Mouse (Mus musculus): ENCODE results near the gene Fer1l5. TPM values are rescaled to one million over a fixed set of nuclear protein-coding genes. Genes with fewer than 3 reads are reported as not detected.
A peak's percentile ranks its signal among the peaks of the same experiment; 100 is the strongest.

The Fer1l5 gene
- total and polyA plus RNA-seq, 2 experiments from 2014 or later, result 0.20 TPM; not detected in 1

DNA sequence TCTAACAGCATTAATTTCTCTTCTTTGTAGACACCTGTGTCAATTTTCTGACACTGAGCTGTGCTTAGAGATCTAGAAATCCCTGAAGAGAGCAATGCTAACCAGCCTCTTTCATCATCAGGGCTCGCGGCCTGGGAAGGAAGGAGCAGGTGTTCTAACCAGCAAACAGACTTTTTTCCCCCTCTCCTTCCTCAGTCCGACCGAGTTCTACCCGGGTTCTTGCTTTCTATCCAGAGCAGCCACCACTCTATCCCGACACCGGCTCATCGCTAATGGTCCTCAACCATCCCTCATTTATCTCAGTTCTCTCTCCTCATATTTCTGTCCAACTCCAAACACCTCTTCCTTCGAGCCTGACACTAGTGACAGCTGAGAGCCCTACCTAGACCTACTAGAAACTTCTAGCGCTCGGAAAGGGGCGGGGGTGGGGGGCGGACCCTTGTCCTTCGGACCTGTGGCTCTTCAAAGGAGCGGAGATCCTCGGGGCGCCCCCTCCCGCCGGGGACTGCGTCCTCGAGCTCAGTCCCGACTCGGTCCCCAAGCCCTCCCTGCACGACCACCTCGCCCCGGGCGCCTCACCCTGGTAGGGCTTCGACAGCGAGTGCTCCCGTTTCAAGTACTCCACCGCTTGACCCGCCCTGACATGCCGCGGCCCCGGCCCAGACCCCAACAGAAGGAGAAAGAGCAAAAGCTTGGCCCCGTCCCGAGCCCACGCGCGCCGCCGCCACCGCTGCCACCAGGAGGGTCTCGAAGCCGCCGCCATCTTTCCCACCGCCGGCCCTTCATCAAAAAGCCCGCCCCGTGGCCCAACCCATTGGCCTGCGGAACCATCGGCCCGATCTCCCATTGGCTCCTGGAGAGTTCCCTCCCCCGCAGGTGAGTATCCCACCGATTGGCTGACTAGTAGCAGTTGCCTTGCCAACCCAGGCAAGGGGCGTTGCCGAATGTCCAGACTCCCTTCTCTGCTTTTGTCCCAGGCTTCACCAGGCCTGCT lies 72.7 kb downstream of the Fer1l5 start, which contains the start of gene Lman2l:
TSS of gene Lman2l (minus strand) at position 801 of the 994 bp plus-strand sequence.
- H3K27me3 ChIP-seq (ENCODE audit: control insufficient read depth, insufficient read depth, low read length), result no peaks in the 10 kb centered on the region
- peak within 1 kb of the TSS; percentile 88 for H3K4me3 ChIP-seq (ENCODE audit: low read depth, low read length)
- peak; percentile 97 for DNase-seq (ENCODE audit: low spot score)
- H3K4me2 ChIP-seq (ENCODE audit: low read depth, low read length), result peak within 1 kb of the TSS; percentile 93
- H3K27ac ChIP-seq (ENCODE audit: low read depth), result peak within 1 kb of the TSS; percentile 70
- H3K36me3 ChIP-seq (replicated peaks; ENCODE audit: control insufficient read depth, insufficient read depth, low read length), result peaks cover 10% of the 10 kb centered on the region; the same call in 1 of the 2 replicates
- 2% methylated on average over 57 of the region's 57 CpGs for WGBS
- peak; percentile 100 for ATAC-seq (ENCODE audit: insufficient read depth, low read depth)
- H3K9ac ChIP-seq (replicated peaks; ENCODE audit: low read depth, low read length), result peak within 1 kb of the TSS; percentile 77
- H3K9me3 ChIP-seq (replicated peaks; ENCODE audit: control insufficient read depth, low read length), result no peaks in the 10 kb centered on the region
- TF ChIP-seq CTCF (IDR thresholded peaks at IDR 0.05; ENCODE audit: low read depth) (no peak), EP300 (IDR thresholded peaks at IDR 0.05; ENCODE audit: low read depth) (no peak)
- H3K4me1 ChIP-seq (ENCODE audit: control insufficient read depth, insufficient read depth), result peaks cover 6% of the 10 kb centered on the region; the same call in 1 of the 2 replicates

DNA sequence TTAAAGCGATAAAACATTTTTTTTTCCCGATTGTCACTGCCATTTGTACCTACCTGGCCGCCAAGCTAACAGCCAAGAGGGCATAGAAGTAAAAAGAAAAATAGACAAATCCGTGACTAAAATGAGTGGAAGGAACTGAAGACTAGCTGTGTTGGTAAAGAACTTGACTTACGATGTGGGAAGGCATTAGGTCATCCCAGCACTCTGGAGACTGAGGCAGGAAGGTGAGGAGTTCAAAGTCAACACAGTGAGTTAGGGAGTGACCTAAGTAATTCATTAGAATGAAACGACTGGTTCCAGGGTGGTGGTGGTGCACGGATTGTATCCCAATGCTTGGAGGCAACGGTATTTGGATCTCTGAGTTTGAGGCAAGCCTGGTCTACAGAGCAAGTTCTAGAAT lies 73.4 kb downstream of the Fer1l5 start:
- Histone ChIP-seq H3K27me3 (ENCODE audit: control insufficient read depth, insufficient read depth, low read length) (no peaks in the 10 kb centered on the region), H3K27ac (ENCODE audit: low read depth) (no peak overlapping the region), H3K4me3 (ENCODE audit: low read depth, low read length) (no peak overlapping the region), H3K9me3 (replicated peaks; ENCODE audit: control insufficient read depth, low read length) (no peaks in the 10 kb centered on the region), H3K9ac (replicated peaks; ENCODE audit: low read depth, low read length) (no peak overlapping the region), H3K36me3 (replicated peaks; ENCODE audit: control insufficient read depth, insufficient read depth, low read length) (0 out of 2 replicates have a peak, but pooled peaks cover 7% of the 10 kb centered on the region), H3K4me2 (ENCODE audit: low read depth, low read length) (0 out of 2 replicates have a peak overlapping the region, but pooled peaks have one; percentile 35), H3K4me1 (ENCODE audit: control insufficient read depth, insufficient read depth) (peaks cover 6% of the 10 kb centered on the region; the same call in 1 of the 2 replicates)
- TF ChIP-seq EP300 (IDR thresholded peaks at IDR 0.05; ENCODE audit: low read depth), result no peak
- TF ChIP-seq CTCF (IDR thresholded peaks at IDR 0.05; ENCODE audit: low read depth), result no peak
- DNase-seq (ENCODE audit: low spot score), result no peak
- ATAC-seq (ENCODE audit: insufficient read depth, low read depth), result no peak
- 39% methylated on average over 8 of the region's 8 CpGs for WGBS

DNA sequence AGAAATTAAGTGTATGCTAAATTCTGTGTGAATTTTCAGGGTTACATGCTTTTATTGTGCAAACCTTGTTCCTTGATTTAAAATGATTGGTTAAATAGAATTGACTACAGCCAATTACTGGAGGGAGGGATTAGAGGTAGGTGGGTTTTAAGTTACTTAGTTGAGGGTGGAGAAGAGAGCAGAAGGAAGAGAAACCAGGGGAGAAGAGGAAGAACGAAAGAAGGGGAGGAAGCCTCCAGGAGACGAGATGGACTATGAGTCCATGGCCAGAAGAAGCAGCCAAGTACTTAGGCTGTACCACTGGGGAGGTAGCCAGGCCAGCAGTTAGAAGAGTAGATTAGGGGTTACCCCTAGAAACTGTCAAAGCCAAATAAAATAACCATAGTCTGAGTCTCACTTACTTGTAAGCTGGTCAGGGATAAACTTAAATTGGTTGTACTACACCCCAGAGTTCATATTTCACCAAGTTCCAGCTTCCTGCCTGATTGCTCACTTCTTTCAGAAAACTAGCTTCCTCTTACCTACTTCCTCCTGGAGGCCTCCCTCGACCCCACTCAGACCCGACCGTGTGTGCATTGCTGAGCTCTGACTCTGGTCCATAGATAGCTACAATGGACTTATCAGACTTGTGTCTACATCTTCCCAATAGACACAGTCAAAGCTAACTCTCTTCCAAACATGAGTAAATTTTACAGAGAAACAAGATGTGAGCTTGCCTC lies 74.2 kb downstream of the Fer1l5 start:
- Histone ChIP-seq H3K27me3 (ENCODE audit: control insufficient read depth, insufficient read depth, low read length) (no peaks in the 10 kb centered on the region), H3K27ac (ENCODE audit: low read depth) (no peak overlapping the region), H3K4me1 (ENCODE audit: control insufficient read depth, insufficient read depth) (peaks cover 6% of the 10 kb centered on the region; the same call in 1 of the 2 replicates), H3K4me3 (ENCODE audit: low read depth, low read length) (no peak overlapping the region), H3K9ac (replicated peaks; ENCODE audit: low read depth, low read length) (no peak overlapping the region), H3K36me3 (replicated peaks; ENCODE audit: control insufficient read depth, insufficient read depth, low read length) (0 out of 2 replicates have a peak, but pooled peaks cover 4% of the 10 kb centered on the region), H3K4me2 (ENCODE audit: low read depth, low read length) (no peak overlapping the region), H3K9me3 (replicated peaks; ENCODE audit: control insufficient read depth, low read length) (no peaks in the 10 kb centered on the region)
- no peak for DNase-seq (ENCODE audit: low spot score)
- no peak for ATAC-seq (ENCODE audit: insufficient read depth, low read depth)
- TF ChIP-seq EP300 (IDR thresholded peaks at IDR 0.05; ENCODE audit: low read depth), result no peak
- no peak for TF ChIP-seq CTCF (IDR thresholded peaks at IDR 0.05; ENCODE audit: low read depth)
- 68% methylated on average over 5 of the region's 5 CpGs for WGBS

DNA sequence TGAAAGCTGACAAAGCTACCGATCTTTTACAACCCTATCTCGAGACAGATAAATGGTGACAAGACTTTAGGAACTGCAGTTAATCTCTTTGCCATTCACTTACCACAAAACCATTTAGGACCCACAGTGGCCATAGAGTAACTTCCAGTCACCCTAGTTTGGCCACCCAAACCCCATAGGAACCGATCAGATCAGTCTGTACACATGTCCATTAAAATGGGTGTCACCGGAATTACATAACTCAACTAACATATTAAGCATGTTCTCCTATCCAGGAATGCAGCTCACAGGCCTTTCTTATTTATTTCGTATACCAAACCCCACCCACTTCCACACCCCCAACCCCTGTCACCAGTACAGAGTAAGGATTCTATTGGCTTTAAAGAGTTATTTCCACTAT lies 74.8 kb downstream of the Fer1l5 start:
- no peak overlapping the region for H3K9ac ChIP-seq (replicated peaks; ENCODE audit: low read depth, low read length)
- no peaks in the 10 kb centered on the region for H3K9me3 ChIP-seq (replicated peaks; ENCODE audit: control insufficient read depth, low read length)
- 81% methylated on average over 5 of the region's 5 CpGs for WGBS
- H3K4me1 ChIP-seq (ENCODE audit: control insufficient read depth, insufficient read depth), result peaks cover 6% of the 10 kb centered on the region; the same call in 1 of the 2 replicates
- ATAC-seq (ENCODE audit: insufficient read depth, low read depth) (no peak), DNase-seq (ENCODE audit: low spot score) (no peak)
- H3K27me3 ChIP-seq (ENCODE audit: control insufficient read depth, insufficient read depth, low read length), result no peaks in the 10 kb centered on the region
- no peak overlapping the region for H3K27ac ChIP-seq (ENCODE audit: low read depth)
- TF ChIP-seq CTCF (IDR thresholded peaks at IDR 0.05; ENCODE audit: low read depth), result no peak
- no peak for TF ChIP-seq EP300 (IDR thresholded peaks at IDR 0.05; ENCODE audit: low read depth)
- H3K4me2 ChIP-seq (ENCODE audit: low read depth, low read length), result no peak overlapping the region
- no peak overlapping the region for H3K4me3 ChIP-seq (ENCODE audit: low read depth, low read length)
- no peaks in the 10 kb centered on the region for H3K36me3 ChIP-seq (replicated peaks; ENCODE audit: control insufficient read depth, insufficient read depth, low read length)

DNA sequence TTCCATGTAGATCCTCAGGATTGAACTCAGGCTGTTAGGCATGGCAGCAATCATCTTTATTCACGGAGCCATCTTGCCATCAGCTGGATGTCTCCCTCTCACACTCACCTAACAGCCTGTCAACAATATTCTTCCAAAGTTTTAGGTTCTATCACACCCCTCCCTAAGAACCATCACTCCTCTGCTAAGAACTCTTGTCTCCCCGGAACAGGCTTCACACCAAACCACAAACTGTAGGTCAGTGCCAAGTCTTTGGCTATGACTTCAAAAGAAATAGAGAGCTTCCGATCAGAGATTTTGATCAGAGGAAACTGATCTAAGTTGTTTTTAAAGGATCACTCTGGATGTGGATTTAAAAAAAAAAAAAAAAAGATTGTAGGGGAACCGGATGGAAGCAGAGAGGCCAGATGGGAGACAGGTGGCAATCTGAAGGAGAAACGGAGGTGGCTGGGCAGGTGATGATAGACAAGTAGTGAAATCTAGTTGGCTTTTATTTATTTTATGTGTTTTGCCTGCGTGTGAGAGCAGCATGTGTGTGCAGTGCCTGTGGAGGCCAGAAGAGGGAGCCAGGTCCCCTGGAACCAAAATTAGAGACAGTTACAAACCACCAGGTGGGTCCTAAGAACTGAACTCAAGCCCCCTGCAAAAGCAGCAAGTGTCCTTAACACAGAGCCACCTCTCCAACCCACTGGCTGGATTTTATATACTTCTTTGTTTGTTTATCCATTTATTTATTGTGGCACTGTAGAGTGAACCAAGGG lies 82.1 kb downstream of the Fer1l5 start:
- DNase-seq (ENCODE audit: low spot score), result no peak
- Histone ChIP-seq H3K4me3 (ENCODE audit: low read depth, low read length) (no peak overlapping the region), H3K27me3 (ENCODE audit: control insufficient read depth, insufficient read depth, low read length) (no peaks in the 10 kb centered on the region), H3K36me3 (replicated peaks; ENCODE audit: control insufficient read depth, insufficient read depth, low read length) (no peaks in the 10 kb centered on the region), H3K4me1 (ENCODE audit: control insufficient read depth, insufficient read depth) (no peaks in the 10 kb centered on the region), H3K9me3 (replicated peaks; ENCODE audit: control insufficient read depth, low read length) (0 out of 2 replicates have a peak, but pooled peaks cover 2% of the 10 kb centered on the region), H3K4me2 (ENCODE audit: low read depth, low read length) (no peak overlapping the region), H3K27ac (ENCODE audit: low read depth) (no peak overlapping the region), H3K9ac (replicated peaks; ENCODE audit: low read depth, low read length) (no peak overlapping the region)
- TF ChIP-seq EP300 (IDR thresholded peaks at IDR 0.05; ENCODE audit: low read depth), result no peak
- no peak for ATAC-seq (ENCODE audit: insufficient read depth, low read depth)
- 82% methylated on average over 6 of the region's 6 CpGs for WGBS

All from heart, postnatal 0 days (tissue).